Mouse (Mus musculus): Measurements from ENCODE around the gene Pdp2.

DNA sequence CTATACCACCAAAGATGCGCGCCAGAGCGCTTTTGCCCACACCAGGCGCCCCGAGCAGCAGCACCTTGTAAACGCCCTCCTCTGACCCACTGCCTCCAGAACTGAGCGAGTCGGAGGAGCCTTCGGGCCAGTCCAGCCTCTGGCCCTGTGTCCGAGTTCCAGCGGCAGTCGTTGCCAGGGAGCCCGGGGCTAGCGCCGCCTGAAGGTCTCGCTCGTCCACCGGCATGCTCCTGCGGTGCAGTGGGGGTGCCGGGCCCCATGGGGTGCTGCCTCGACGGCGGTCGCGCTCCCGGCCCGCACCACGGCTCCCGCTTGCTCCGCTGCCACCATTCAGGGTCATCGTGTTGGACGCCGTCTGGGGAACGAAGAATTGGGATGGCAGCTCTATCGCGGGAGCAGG lies 39.3 kb downstream of the Pdp2 start:
- peak; percentile 5; the same call in 1 of the 2 replicates for TF ChIP-seq POLR2A (IDR thresholded peaks at IDR 0.05; ENCODE audit: borderline replicate concordance, control insufficient read depth, low read depth, low read length)
- TF ChIP-seq CTCF (IDR thresholded peaks at IDR 0.05; ENCODE audit: control insufficient read depth, insufficient read depth, low read length), result no peak
